Mouse (Mus musculus): ENCODE measurements around the gene Fancf.

DNA sequence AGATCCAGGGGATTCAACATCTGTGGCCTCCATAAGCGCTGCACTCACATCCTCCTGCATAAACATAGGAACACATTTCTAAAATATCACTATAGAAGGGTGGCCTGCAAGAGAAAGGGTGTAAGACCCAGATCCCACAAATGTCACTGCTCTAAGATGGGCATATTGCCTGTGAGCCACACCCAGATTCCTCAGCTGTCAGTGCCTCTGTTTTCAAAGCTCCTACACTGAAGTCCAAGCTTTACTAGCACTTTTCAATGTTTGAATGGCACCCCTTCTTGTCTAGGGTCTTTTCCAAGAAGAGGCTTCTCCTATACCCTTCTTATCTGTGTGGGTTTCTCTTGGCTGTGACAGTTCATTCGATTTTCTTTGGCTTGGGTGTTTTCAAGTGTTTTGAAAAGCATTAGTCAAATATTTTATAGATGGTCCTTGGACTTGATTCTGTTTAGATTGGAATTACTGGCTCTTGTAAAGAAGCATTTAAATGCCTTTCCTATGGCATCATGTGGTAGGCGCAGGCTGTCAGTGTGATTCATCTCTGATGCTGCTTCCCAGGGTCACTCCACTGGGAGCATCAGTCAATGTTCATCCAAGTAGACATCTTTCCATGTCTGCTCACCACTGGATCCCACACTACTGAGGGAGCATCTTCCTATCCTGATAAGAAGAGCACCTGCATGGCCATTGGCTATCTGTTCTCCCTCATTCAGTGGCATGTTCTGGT lies 43.7 kb downstream of the Fancf start:
- no peak for TF ChIP-seq CTCF (conservative IDR thresholded peaks at IDR 0.05; ENCODE audit: insufficient read depth, insufficient read length, low read depth, low read length)
- no peak for TF ChIP-seq POLR2A (IDR thresholded peaks at IDR 0.05; ENCODE audit: low read depth, low read length)

Data from kidney, adult 2 months (tissue).